Mouse (Mus musculus): ENCODE measurements around the gene Ndufb10. TPM values are rescaled to one million over a fixed set of nuclear protein-coding genes. Genes with fewer than 3 reads are reported as not detected.
A peak's percentile ranks its signal among the peaks of the same experiment; 100 is the strongest.

Ndufb10 gene
- polyA plus RNA-seq, 1 experiment from 2014 or later = 162 TPM

GRCm38 (mm10) chr17:24705821-24706220 is 18.5 kb downstream of the Ndufb10 start:
- 83% methylated on average over 3 of the region's 3 CpGs for WGBS (ENCODE audit: insufficient replicate concordance)
- H3K4me2 ChIP-seq = 0 out of 2 replicates have a peak overlapping the region, but pooled peaks have one; percentile 83

DNA sequence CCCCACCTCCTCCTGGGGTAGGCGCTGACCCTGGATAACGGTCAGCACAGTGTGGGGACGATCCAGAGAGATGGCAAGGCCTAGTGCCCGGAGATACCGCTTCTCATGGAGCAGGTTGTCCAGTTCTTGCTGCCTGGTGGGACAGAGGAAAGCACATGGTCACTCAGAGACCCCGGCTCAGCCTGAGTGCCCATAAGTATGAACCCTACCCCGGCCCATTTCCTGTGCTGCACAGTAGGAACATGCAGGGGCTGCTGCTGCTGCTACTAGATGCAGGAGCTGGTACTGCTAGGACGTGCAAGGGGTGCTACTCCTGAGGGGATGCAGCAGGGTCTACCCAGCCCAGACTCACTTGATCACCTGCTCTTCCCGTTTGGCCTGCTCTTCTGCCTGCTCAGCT is 23.0 kb downstream of the Ndufb10 start:
- Histone ChIP-seq H3K4me3 (replicated peaks) (no peak overlapping the region), H3K9me3 (replicated peaks) (no peaks in the 10 kb centered on the region), H3K4me1 (replicated peaks) (peaks cover 25% of the 10 kb centered on the region), H3K36me3 (replicated peaks) (peaks cover 49% of the 10 kb centered on the region), H3K4me2 (no peak overlapping the region), H3K9ac (no peak overlapping the region), H3K27me3 (peaks cover 8% of the 10 kb centered on the region), H3K27ac (replicated peaks) (no peak overlapping the region)
- WGBS (ENCODE audit: insufficient replicate concordance) = 78% methylated on average over 9 of the region's 9 CpGs
- ATAC-seq (ENCODE audit: insufficient read depth) = no peak

More at GRCm38 (mm10) chr17:24705821-24706220, 18.5 kb downstream of the Ndufb10 start:
- Histone ChIP-seq H3K4me1 (replicated peaks) (peaks cover 34% of the 10 kb centered on the region), H3K9me3 (replicated peaks) (no peaks in the 10 kb centered on the region), H3K4me3 (replicated peaks) (no peak overlapping the region), H3K27me3 (no peaks in the 10 kb centered on the region), H3K36me3 (replicated peaks) (peaks cover 33% of the 10 kb centered on the region), H3K9ac (no peak overlapping the region), H3K27ac (replicated peaks) (no peak overlapping the region)
- ATAC-seq (ENCODE audit: insufficient read depth) = no peak

DNA sequence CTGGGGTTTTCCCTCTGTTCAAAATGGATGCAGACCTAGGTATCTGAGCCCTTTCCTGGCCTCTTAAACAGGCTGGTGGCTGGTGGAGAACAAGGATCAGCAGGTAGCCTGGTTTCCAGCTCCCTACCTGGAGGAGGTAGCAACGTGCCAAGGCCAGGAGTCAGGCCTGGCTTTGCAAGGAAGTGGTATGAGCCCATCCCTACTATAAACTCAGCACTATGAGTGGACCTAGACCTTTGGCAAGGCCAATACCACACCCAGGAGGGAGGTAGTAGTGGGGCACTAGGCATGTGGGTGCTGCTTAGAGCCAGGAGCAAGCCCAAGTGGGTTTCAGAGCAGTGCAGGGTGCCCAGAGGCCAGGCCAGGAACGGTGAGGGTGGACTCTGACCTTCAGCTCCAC is 24.8 kb downstream of the Ndufb10 start:
- H3K27ac ChIP-seq (replicated peaks) = no peak overlapping the region
- no peak overlapping the region for H3K4me3 ChIP-seq (replicated peaks)
- ATAC-seq (ENCODE audit: insufficient read depth) = no peak
- peaks cover 8% of the 10 kb centered on the region for H3K27me3 ChIP-seq
- 65% methylated on average over 2 of the region's 2 CpGs for WGBS (ENCODE audit: insufficient replicate concordance)
- H3K9ac ChIP-seq = no peak overlapping the region
- H3K36me3 ChIP-seq (replicated peaks) = peaks cover 41% of the 10 kb centered on the region
- H3K4me1 ChIP-seq (replicated peaks) = peaks cover 30% of the 10 kb centered on the region
- no peak overlapping the region for H3K4me2 ChIP-seq
- no peaks in the 10 kb centered on the region for H3K9me3 ChIP-seq (replicated peaks)

DNA sequence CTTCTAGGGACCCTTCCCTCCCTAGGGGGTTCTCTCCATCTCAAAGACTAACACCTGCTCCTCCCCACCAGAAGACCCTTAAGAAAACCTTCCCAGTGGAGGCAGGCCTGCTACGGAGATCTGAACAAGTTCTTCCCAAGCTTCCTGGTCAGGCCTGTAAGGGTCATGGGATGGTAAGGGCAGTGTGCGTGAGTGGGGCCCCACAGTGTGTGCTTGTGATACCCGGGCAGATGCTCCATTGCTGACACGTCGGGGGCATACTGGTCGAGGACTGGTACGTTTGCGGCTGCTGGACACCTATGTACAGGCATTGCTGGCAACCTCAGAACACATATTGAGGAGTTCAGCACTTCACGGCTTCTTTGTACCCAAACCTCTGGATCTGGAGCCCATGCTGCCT is 25.6 kb downstream of the Ndufb10 start:
- Histone ChIP-seq H3K27ac (replicated peaks) (no peak overlapping the region), H3K27me3 (peaks cover 8% of the 10 kb centered on the region), H3K4me1 (replicated peaks) (peaks cover 32% of the 10 kb centered on the region), H3K9me3 (replicated peaks) (no peaks in the 10 kb centered on the region), H3K36me3 (replicated peaks) (peaks cover 39% of the 10 kb centered on the region), H3K4me3 (replicated peaks) (no peak overlapping the region), H3K9ac (no peak overlapping the region), H3K4me2 (no peak overlapping the region)
- WGBS (ENCODE audit: insufficient replicate concordance) = 69% methylated on average over 9 of the region's 9 CpGs
- ATAC-seq (ENCODE audit: insufficient read depth) = no peak

DNA sequence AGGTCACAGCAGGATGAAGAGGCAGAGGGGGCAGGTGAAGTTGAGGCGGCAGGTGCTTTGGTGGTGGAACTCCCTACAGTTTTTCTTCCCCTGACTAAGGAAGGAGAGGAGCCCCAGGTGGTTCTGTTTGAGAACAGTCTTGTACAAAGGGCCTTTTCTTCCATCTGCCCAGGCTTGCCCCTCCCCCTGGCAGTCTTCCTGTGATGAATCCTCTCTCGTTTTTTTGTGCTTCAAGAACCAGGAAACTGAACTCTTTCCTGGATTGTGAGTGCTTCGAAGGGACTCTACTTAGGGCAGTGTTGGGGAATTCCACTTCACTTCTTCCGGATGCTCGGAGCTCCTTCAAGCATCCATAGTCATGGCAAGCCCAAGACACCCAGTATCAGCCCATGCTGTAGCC is 26.3 kb downstream of the Ndufb10 start:
- WGBS (ENCODE audit: insufficient replicate concordance) = 30% methylated on average over 5 of the region's 5 CpGs
- Histone ChIP-seq H3K36me3 (replicated peaks) (peaks cover 42% of the 10 kb centered on the region), H3K27me3 (peaks cover 8% of the 10 kb centered on the region), H3K27ac (replicated peaks) (no peak overlapping the region), H3K9me3 (replicated peaks) (no peaks in the 10 kb centered on the region), H3K4me2 (no peak overlapping the region), H3K4me1 (replicated peaks) (peaks cover 32% of the 10 kb centered on the region), H3K9ac (no peak overlapping the region), H3K4me3 (replicated peaks) (no peak overlapping the region)
- ATAC-seq (ENCODE audit: insufficient read depth) = no peak

- peak; percentile 94 for ATAC-seq (ENCODE audit: insufficient read depth)
- Histone ChIP-seq H3K27ac (replicated peaks) (peak within 1 kb of the TSS; percentile 85), H3K9ac (peak within 1 kb of the TSS; percentile 84), H3K9me3 (replicated peaks) (no peaks in the 10 kb centered on the region), H3K4me3 (replicated peaks) (peak within 1 kb of the TSS; percentile 91), H3K36me3 (replicated peaks) (peaks cover 35% of the 10 kb centered on the region), H3K27me3 (peaks cover 18% of the 10 kb centered on the region), H3K4me1 (replicated peaks) (peaks cover 32% of the 10 kb centered on the region), H3K4me2 (peak within 1 kb of the TSS; percentile 96)
- WGBS (ENCODE audit: insufficient replicate concordance) = under 1% methylated on average over 72 of the region's 76 CpGs
Measured at GRCm38 (mm10) chr17:24696011-24696697, 28.1 kb downstream of the Ndufb10 start, which contains the start of the genes Gfer and Noxo1. Gfer (minus strand) TSS chr17:24696156. Noxo1 (plus strand) TSS chr17:24696234.

DNA sequence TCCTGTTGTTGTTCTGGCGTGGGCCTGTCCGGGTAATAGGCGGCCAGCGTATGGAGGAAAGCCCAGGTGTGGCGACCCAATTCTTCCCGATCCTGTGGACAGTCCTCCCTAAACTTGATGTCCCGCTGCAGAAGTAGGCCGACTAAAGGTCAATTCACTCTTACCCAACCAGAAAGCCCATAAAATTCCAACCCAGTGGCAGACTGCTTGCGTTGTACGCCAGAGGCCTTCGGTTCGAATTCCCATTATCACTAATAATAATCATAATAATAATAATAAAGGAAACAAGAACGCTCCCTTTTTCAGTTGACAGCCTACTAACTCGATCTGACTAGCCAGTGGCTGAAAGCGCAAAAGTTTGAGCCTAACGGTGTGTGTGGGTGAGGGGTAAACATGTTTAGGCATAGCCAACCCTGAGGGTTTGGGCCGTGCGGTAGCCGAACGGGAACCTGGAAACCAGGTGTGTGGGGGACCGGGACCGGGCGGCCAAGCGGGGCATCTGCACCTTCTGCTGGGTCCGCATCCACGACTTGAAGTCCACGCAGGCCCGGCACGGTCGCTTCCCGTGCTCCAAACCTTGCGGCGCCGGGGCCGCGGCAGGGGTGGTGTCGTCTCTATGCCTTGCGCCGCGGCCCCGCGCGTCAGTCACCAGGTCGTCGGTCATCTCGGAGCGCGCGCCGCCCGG is 28.8 kb downstream of the Ndufb10 start:
- H3K9ac ChIP-seq = peak overlapping the region; percentile 84
- peak; percentile 13 for ATAC-seq (ENCODE audit: insufficient read depth)

GRCm38 (mm10) chr17:24692385-24692784 is 31.9 kb downstream of the Ndufb10 start:
- no peak overlapping the region for H3K4me3 ChIP-seq (replicated peaks)
- peaks cover 43% of the 10 kb centered on the region for H3K4me1 ChIP-seq (replicated peaks)
- no peaks in the 10 kb centered on the region for H3K9me3 ChIP-seq (replicated peaks)
- no peak overlapping the region for H3K27ac ChIP-seq (replicated peaks)
- H3K36me3 ChIP-seq (replicated peaks) = peaks cover 16% of the 10 kb centered on the region
- WGBS (ENCODE audit: insufficient replicate concordance) = 52% methylated on average over 5 of the region's 5 CpGs
- no peak overlapping the region for H3K9ac ChIP-seq
- H3K27me3 ChIP-seq = peaks cover 52% of the 10 kb centered on the region
- no peak overlapping the region for H3K4me2 ChIP-seq
- no peak for ATAC-seq (ENCODE audit: insufficient read depth)

More for the DNA sequence above, 28.8 kb downstream of the Ndufb10 start:
- H3K27ac ChIP-seq (replicated peaks) = peak overlapping the region; percentile 85
- WGBS (ENCODE audit: insufficient replicate concordance) = 6% methylated on average over 51 of the region's 51 CpGs
- peak overlapping the region; percentile 96 for H3K4me2 ChIP-seq
- peaks cover 28% of the 10 kb centered on the region for H3K36me3 ChIP-seq (replicated peaks)
- H3K4me1 ChIP-seq (replicated peaks) = peaks cover 32% of the 10 kb centered on the region
- no peaks in the 10 kb centered on the region for H3K9me3 ChIP-seq (replicated peaks)
- H3K4me3 ChIP-seq (replicated peaks) = peak overlapping the region; percentile 91
- peaks cover 25% of the 10 kb centered on the region for H3K27me3 ChIP-seq

GRCm38 (mm10) chr17:24689251-24690081 is 34.8 kb downstream of the Ndufb10 start, which contains the start of gene Syngr3:
Syngr3 (minus strand) TSS chr17:24689955.
- Histone ChIP-seq H3K36me3 (replicated peaks) (peaks cover 16% of the 10 kb centered on the region), H3K9me3 (replicated peaks) (no peaks in the 10 kb centered on the region), H3K9ac (no peak within 1 kb of the TSS), H3K27ac (replicated peaks) (no peak within 1 kb of the TSS), H3K4me2 (peak within 1 kb of the TSS; percentile 54), H3K27me3 (peaks cover 59% of the 10 kb centered on the region), H3K4me3 (replicated peaks) (peak within 1 kb of the TSS; percentile 37), H3K4me1 (replicated peaks) (peaks cover 31% of the 10 kb centered on the region)
- ATAC-seq (ENCODE audit: insufficient read depth) = no peak
- WGBS (ENCODE audit: insufficient replicate concordance) = 2% methylated on average over 55 of the region's 55 CpGs

GRCm38 (mm10) chr17:24687599-24687998 is 36.7 kb downstream of the Ndufb10 start:
- Histone ChIP-seq H3K27ac (replicated peaks) (no peak overlapping the region), H3K4me3 (replicated peaks) (peak overlapping the region; percentile 54), H3K27me3 (peaks cover 59% of the 10 kb centered on the region), H3K9me3 (replicated peaks) (no peaks in the 10 kb centered on the region), H3K4me1 (replicated peaks) (peaks cover 30% of the 10 kb centered on the region), H3K4me2 (peak overlapping the region; percentile 75), H3K36me3 (replicated peaks) (0 out of 2 replicates have a peak, but pooled peaks cover 2% of the 10 kb centered on the region), H3K9ac (peak overlapping the region; percentile 37)
- no peak for ATAC-seq (ENCODE audit: insufficient read depth)
- 18% methylated on average over 23 of the region's 23 CpGs for WGBS (ENCODE audit: insufficient replicate concordance)
